28 mouse cellular contexts compared by ENCODE assay signal in the genomic region with DNA sequence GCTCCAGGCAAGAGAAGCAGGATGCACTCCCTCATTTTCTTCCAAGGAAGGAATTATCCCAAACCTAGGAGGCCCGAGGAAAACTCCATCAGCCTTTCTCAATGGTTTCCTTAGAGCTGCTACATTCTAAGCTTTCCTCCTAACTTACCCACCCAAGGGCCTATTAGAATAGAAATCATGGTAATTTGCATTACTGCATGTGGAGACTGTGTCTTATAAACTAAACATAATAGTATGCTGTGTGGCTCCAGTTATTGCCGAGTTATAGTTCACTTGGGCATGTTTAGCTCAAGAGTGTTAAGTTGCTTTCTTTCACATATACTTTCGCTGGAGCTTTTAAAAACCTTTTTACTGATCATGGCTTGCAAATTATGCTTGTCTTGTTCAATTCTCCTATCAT.
DNase-seq lines count a peak whose midpoint lies in the region; ATAC-seq lines count a peak whose summit lies in the region.
"Had no signal": no experiment of that assay in that cellular context is flagged by ENCODE, and none has a peak within 500 bp of the region (broad histone marks: within the 10 kb centered on the region; RNA-seq: fewer than 3 reads in every experiment).

No protein-coding gene starts in this region.

- H3K4me2 ChIP-seq in neural tube, embryonic 15.5 days = no peak overlapping the region
- H3K4me2 ChIP-seq in embryonic facial prominence, embryonic 14.5 days (ENCODE audit: low read depth, low read length) = no peak overlapping the region
- H3K4me2 ChIP-seq in limb, embryonic 13.5 days (replicated peaks) = 0 out of 2 replicates have a peak overlapping the region, but pooled peaks have one; percentile 14
- H3K4me2 ChIP-seq: forebrain, embryonic 13.5 days; heart, embryonic 12.5 days; heart, embryonic 15.5 days; hindbrain, embryonic 13.5 days; intestine, embryonic 15.5 days had no signal

- ATAC-seq in neural tube, embryonic 15.5 days (ENCODE audit: low FRiP score) = peak; percentile 80
- ATAC-seq in embryonic facial prominence, embryonic 14.5 days (ENCODE audit: low read depth) = no peak; the same call in 1 of the 2 replicates
- ATAC-seq in limb, embryonic 13.5 days (ENCODE audit: low FRiP score, low read depth) = peak; percentile 59; the same call in 1 of the 2 replicates
- ATAC-seq: forebrain, embryonic 13.5 days; forebrain, embryonic 16.5 days; hindbrain, embryonic 16.5 days; intestine, embryonic 15.5 days; Patski had no signal

- H3K27ac ChIP-seq in neural tube, embryonic 15.5 days (replicated peaks) = no peak overlapping the region
- peak overlapping the region; percentile 65 for H3K27ac ChIP-seq in embryonic facial prominence, embryonic 14.5 days (replicated peaks; ENCODE audit: low read depth, low read length)
- H3K27ac ChIP-seq in limb, embryonic 13.5 days = no peak overlapping the region
- H3K27ac ChIP-seq: forebrain, embryonic 10.5 days; forebrain, embryonic 13.5 days; heart, embryonic 15.5 days; hindbrain, embryonic 10.5 days; hindbrain, embryonic 13.5 days; intestine, embryonic 15.5 days had no signal

- H3K36me3 ChIP-seq in neural tube, embryonic 15.5 days = no peaks in the 10 kb centered on the region
- H3K36me3 ChIP-seq in embryonic facial prominence, embryonic 14.5 days (ENCODE audit: control insufficient read depth, insufficient read depth, low read length) = no peaks in the 10 kb centered on the region
- H3K36me3 ChIP-seq in limb, embryonic 13.5 days = no peaks in the 10 kb centered on the region
- H3K36me3 ChIP-seq: forebrain, embryonic 10.5 days; G1E; heart, embryonic 12.5 days; heart, embryonic 15.5 days; hindbrain, embryonic 10.5 days; hindbrain, embryonic 13.5 days; intestine, embryonic 15.5 days had no signal

- no peaks in the 10 kb centered on the region for H3K4me1 ChIP-seq in neural tube, embryonic 15.5 days
- peaks cover 7% of the 10 kb centered on the region; the same call in 1 of the 2 replicates for H3K4me1 ChIP-seq in embryonic facial prominence, embryonic 14.5 days (ENCODE audit: control insufficient read depth, insufficient read depth, low read length)
- H3K4me1 ChIP-seq in limb, embryonic 13.5 days = peaks cover 7% of the 10 kb centered on the region
- H3K4me1 ChIP-seq: forebrain, embryonic 13.5 days; heart, embryonic 12.5 days; heart, embryonic 15.5 days; hindbrain, embryonic 10.5 days; hindbrain, embryonic 13.5 days; intestine, embryonic 15.5 days had no signal

- H3K27me3 ChIP-seq in neural tube, embryonic 15.5 days (replicated peaks) = no peaks in the 10 kb centered on the region
- H3K27me3 ChIP-seq in embryonic facial prominence, embryonic 14.5 days (replicated peaks; ENCODE audit: control insufficient read depth, insufficient read depth, low read length) = no peaks in the 10 kb centered on the region
- H3K27me3 ChIP-seq in limb, embryonic 13.5 days = no peaks in the 10 kb centered on the region
- H3K27me3 ChIP-seq: CH12.LX; forebrain, embryonic 13.5 days; heart, embryonic 12.5 days; heart, embryonic 15.5 days; hindbrain, embryonic 13.5 days; intestine, embryonic 15.5 days; Patski had no signal

- no peak overlapping the region for H3K9ac ChIP-seq in neural tube, embryonic 15.5 days (replicated peaks)
- H3K9ac ChIP-seq in embryonic facial prominence, embryonic 14.5 days (ENCODE audit: low read depth, low read length) = no peak overlapping the region
- H3K9ac ChIP-seq in limb, embryonic 13.5 days = no peak overlapping the region
- H3K9ac ChIP-seq: forebrain, embryonic 13.5 days; heart, embryonic 12.5 days; heart, embryonic 15.5 days; hindbrain, embryonic 13.5 days; intestine, embryonic 15.5 days had no signal

- no peaks in the 10 kb centered on the region for H3K9me3 ChIP-seq in neural tube, embryonic 15.5 days (replicated peaks)
- no peaks in the 10 kb centered on the region for H3K9me3 ChIP-seq in embryonic facial prominence, embryonic 14.5 days (ENCODE audit: control insufficient read depth, low read length)
- H3K9me3 ChIP-seq in limb, embryonic 13.5 days = no peaks in the 10 kb centered on the region
- H3K9me3 ChIP-seq: forebrain, embryonic 10.5 days; forebrain, embryonic 13.5 days; G1E; heart, embryonic 12.5 days; heart, embryonic 15.5 days; hindbrain, embryonic 10.5 days; hindbrain, embryonic 13.5 days; intestine, embryonic 15.5 days had no signal

- 63% methylated on average over 3 of the region's 3 CpGs for WGBS in neural tube, embryonic 15.5 days
- WGBS in embryonic facial prominence, embryonic 14.5 days = 60% methylated on average over 3 of the region's 3 CpGs
- 42% methylated on average over 3 of the region's 3 CpGs for WGBS in limb, embryonic 13.5 days

- H3K4me3 ChIP-seq in neural tube, embryonic 15.5 days (replicated peaks) = no peak overlapping the region
- H3K4me3 ChIP-seq in embryonic facial prominence, embryonic 14.5 days (ENCODE audit: low read depth, low read length) = no peak overlapping the region
- H3K4me3 ChIP-seq in limb, embryonic 13.5 days = no peak overlapping the region
- H3K4me3 ChIP-seq: forebrain, embryonic 10.5 days; forebrain, embryonic 13.5 days; heart, embryonic 12.5 days; heart, embryonic 15.5 days; hindbrain, embryonic 10.5 days; hindbrain, embryonic 13.5 days; intestine, embryonic 15.5 days had no signal

- no peak for DNase-seq in neural tube, embryonic 10.5 days (ENCODE audit: extremely low spot score, low spot score)
- no peak for DNase-seq in embryonic facial prominence, embryonic 14.5 days (ENCODE audit: low spot score)
- DNase-seq in thymus, postnatal 25 days = no peak
- no peak for DNase-seq in gastrocnemius, postnatal 10 days
- DNase-seq: adrenal gland, postnatal 10 days; adrenal gland, postnatal 36 days; B cell, adult 2 months; cerebellum, adult 18-20 months; cerebellum, adult 9-10 months; cerebellum, postnatal 14 days; gastrocnemius, postnatal 14 days; heart, adult 11 months; heart, postnatal 10 days; heart, postnatal 36 days had no signal
